Mouse (Mus musculus) neural tube, embryonic 10.5 days (tissue): ENCODE measurements around the gene Elmsan1.
"Not testable (repeated sequence)": the region's sequence is repeated elsewhere in the genome, so short reads cannot be mapped to it uniquely, and the experiment has no call there.

ENCODE experiments used
- DNase-seq: peaks from one replicate; pipeline ENCODE4 v3.0.0-alpha.2; 2017; ENCODE audit warnings: low spot score; ENCODE audit errors: extremely low spot score

The Elmsan1 gene

DNA sequence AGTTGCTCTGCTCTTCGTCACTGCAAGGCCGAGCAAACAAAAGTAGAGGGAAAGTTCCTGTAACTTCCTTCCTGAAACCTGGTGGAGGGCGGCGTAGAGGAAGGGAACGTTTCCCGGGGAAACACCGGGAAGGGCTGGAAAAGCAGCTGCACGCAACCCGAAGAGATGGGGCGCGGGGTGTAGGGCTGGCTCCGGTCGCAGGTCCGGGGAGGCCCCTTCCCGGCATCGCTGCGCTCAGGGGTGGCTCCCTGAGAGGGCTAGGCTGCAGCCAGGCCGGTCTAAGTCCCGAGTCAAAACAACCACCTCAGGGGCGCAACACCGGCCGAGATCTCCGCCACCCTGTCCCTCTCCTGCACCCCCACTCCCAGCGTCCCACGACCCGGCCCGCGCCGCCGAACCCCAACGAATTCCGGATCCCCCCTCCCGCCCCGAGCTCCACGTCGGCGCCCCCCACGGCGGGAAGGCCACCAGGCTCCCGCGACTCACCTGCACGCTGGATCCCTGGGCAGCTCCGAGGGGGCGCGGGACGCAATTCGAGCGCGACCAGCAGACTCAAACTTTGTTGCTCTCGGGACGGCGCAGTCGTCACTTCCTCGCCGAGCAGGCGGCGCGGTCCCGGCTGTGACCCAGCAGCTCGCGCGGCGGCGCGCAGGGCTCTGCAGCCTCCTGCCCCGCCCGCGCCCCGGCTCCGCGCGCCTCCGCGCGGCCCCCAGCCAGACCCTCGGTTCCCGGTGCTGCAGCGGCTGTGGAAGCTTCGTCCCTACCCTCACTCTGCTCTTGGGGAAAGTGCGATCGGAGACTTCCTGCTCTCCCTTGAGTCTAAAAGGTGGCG lies at the start of gene Elmsan1:
Elmsan1 (minus strand) TSS at position 593 of the 832 bp plus-strand sequence.
- peak; percentile 78 for DNase-seq

DNA sequence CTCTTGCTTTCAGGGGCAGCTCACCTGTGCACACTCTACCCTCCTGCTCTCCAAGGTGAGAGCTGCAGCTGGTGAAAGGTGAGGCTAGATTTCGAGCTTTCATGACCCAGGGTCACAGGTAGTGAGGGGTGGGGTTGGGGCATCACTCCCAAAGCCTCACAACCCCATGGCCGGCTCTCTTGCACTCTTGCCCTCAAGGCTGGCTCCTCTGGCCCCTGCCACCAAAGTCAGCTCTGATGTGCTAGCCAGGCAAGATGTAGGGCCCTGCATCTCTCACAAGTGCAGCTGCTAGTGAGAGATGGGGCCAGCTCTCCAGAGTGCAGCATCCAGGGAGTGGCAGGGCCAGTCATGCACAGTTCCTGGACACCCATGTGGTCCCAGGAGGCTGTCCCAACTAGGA lies 48.6 kb upstream of the Elmsan1 start:
- no peak for DNase-seq

DNA sequence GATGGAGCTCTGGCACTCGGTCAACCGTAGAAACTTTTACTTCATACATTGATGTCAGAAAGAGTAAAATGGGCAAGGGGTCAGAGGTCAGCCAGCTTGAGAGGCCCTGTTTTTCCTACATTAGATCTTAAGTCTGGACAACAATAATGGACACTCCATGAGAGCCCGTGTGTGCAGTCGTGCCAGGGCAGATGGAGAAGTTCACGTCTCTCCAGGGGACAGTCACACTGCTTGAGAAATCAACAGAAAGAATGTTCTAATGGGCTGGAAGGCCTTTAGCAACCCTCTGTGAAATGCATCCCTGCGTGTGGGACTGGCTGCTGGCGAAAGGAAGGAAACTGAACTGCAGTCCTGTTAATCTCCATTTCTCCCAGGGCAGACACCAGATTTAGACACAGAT lies 41.7 kb upstream of the Elmsan1 start:
- peak; percentile 25 for DNase-seq

DNA sequence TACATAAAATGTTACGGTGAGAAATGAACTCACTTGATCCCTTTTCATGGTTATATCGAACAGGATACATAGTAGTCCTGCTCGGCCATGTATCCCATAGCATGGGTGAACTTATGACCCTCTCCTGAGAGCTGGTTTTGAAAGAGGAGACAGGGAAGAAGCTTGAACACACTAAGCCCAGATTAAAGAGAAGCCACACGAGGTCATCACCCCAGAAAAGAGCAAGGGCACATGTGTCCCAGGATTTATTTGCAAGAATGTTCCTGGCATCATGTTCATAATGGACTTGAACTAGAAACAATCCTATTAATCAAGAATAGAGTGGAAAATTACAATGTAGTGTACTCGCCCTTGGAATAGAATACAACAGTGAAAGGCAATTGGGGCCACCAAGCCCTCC lies 36.2 kb upstream of the Elmsan1 start:
- DNase-seq, result no peak

DNA sequence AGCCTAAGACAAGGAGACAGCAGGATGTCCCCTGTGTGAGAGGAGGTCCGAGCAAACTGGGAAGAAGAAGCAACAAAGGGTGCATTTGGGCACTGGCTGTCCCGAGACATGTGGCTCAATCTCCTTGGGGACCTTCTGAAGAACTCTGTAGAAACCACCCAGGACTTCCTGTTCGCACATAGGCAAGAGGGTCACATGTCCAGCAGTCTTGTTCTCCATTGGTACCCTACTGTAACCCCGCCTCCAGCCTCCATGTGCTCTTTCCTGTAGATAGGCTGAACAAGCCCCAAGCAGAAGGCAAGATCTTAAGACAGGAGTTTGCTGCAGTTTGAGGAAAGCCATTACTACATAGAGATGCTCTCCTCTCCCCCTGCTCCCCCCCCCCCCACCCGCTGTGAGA lies 34.1 kb upstream of the Elmsan1 start:
- no peak for DNase-seq

DNA sequence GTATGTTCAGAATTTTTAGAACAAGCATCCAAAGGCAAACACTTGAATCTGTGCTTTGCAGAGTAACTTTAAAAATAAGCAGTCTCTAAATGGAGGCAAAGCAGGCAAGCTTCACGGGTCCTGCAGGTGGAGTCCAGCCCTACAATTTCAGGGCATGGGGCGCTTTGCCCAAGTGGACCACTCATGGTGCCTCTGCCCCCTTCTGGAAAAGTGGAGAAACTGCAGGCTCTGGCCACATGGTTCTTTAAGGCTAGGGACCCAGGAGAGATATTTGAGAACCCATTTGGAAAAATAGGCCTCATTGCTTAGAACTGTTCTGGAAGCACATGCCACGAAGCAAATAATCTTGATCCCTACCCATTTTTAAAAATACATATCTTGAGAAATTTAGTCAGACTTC lies 30.5 kb upstream of the Elmsan1 start:
- DNase-seq, result peak; percentile 62

DNA sequence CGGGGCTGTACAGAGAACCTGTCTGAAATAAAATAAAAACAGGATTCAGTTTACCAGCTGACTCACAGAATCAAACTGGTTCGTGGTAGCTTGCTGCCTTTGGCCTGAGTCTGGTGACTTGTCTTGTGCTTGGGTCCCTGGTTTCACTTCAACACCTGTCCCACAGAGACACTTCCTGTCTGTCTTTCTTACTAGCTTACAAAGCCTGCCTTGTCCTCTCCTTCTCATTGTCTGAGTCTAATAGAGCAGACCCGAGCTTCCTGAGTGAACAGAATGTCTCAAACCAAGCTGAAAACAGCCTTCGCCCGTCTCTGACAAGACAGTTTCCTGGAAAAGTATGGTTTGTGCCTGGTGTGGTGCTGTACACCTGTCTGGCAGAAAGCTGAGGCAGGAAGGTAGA lies 27.0 kb upstream of the Elmsan1 start:
- DNase-seq, result no peak

DNA sequence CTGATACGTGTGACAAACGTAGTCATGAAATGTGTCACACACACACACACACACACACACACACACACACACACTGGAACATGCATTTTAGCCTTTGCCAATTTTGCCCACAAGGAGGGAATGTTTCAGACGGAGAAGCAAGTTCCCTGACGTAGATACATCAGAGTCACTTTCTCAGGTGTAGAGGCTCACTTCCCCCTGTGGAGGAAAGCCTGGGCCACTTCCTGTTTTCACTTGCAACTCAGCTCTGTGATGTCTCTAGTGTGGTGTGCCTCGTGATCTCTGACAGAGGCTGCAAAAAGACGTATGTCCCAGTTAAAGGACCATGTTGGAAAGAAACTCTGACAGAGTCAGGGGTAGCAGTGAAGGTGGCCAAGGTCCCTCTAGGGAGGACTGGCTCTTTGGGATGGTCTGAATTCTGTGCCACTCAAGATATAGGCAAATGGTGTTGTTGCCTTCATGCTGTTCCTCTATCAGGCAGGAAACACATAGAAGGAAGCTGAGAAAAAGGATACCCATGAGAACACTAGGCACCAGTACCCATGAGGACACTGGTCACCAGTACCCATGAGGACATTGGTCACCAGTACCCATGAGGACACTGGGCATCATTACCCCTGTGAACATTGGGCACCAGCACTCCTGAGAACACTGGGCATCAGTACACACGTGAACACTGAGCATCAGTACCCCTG lies 24.5 kb upstream of the Elmsan1 start:
- DNase-seq, result no peak

DNA sequence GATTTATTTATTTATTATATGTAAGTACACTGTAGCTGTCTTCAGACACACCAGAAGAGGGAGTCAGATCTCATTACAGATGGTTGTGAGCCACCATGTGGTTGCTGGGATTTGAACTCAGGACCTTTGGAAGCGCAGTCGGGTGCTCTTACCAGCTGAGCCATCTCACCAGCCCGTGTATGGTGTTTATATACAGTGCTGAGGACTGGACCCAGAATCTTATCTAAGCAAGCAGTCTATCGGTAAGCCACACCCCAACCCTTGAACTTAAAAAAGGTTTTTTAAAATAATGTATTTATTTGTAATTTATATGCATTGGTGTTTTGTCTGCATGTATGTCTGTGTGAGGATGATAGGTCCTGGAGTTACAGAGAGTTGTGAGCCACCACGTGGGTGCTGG lies 18.4 kb upstream of the Elmsan1 start:
- DNase-seq, result not testable (repeated sequence)

DNA sequence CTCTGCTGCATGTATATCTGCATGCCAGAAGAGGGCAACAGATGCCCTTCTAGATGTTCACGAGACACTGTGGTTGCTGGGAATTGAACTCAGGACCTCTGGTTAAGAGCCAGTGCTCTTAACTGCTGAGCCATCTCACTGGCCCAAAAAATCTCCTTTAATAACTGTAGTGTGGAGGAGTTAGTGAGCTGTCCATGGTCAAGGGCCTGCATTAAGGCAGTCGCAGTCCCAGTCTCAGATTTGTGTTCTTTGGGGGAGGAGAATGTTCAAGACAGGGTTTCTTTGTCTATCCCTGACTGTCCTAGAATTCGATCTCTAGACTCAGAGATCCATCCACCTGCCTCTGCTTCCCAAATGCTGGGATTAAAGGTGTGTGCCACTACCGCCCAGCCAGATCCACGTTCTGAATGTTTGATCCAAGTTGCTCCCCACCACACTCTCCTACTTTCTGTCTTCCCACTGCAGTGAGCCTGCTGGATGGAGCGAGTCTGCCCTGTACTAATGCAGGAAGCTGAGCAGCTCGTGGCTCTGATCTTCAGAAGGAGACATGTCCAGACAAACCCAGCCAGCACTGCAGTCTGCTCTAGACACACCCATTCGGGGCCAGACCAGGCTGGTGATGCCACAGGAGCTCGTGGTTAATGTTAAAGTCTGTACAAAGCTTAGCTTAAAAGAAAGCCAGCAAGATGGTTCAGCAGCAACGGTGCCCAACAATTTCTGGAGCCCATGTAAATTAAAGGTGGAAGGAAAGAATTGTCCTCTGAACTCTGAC lies 17.5 kb upstream of the Elmsan1 start:
- DNase-seq, result no peak

DNA sequence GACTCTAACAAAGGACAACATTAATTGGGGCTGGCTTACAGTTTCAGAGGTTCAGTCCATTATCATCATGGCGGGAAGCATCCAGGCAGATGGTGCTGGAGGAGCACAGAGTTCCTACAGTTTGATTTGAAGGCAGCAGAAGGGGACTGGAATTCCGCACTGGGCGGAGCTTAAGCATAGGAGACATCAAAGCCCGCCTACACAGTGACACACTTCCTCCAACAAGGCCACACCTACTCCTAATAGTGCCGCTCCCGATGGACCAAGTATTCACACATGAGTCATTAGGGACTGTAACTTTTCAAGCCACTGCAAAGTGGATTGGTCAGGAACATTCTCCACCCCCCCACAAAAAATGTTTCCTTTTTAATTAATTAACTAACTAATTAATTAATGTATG lies 16.9 kb upstream of the Elmsan1 start:
- DNase-seq, result no peak

DNA sequence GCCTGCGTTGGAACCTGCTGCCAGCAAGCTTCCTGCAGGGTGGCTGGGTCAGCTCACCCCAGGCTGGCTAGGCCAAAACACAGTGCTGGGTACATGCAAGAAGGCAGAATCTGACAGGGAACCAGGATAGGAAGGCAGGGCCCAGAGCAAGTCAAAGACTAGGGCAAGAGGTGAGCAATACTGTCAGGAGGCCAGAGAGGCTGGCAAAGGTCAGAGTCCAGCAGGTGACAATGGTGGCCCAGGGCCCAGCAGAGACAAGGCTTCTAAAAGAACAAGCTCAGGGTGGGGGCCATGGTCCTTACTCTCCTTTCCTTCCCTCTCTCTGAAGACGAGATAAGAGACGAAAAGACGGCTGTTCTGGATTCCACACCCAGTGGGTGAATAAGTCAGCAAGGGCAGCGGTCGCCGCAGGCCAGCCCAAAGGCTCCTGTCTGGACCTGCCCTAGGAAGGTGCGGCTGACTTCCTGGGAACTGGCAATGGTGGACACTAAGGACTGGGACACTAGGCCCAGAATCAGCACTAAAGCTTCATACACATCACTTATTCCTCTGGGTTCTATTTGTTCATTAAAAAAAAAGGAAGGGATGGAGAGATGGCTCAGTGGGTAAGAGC lies 14.9 kb upstream of the Elmsan1 start:
- DNase-seq, result no peak

DNA sequence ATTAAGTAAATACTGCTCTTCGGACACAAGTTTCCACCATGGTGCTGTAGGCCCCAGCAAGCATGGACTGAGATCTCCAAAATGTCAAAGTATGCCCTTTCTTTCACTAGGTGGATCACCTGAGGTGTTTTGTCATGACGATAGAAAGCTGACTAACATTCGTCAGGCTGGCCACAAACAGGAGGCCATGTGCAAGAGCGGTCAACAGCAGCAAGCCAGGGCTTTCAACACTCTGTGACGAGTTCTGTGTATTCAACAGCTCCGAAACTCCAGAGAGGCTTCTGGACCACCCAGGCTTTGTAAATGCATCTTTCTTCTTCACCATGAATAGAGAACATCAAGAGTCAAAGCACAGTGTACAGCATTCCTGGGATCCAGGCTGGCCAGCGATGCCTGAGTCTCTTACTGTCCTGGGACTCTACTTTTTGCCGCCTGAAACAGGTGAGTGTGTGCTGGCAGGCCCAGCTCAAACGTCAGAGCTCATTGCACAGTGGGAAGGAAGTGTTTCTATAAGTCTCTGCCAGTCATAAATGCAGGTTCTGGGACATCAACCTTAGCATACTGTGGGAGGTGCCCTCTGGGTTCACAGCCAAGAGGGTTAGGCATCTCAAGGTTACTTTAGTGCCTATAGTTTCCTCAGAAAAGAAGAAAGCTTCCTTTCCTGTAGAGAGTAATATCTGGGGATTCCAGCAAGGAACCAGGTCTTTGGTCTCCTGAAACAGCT lies 7.6 kb upstream of the Elmsan1 start:
- no peak for DNase-seq

DNA sequence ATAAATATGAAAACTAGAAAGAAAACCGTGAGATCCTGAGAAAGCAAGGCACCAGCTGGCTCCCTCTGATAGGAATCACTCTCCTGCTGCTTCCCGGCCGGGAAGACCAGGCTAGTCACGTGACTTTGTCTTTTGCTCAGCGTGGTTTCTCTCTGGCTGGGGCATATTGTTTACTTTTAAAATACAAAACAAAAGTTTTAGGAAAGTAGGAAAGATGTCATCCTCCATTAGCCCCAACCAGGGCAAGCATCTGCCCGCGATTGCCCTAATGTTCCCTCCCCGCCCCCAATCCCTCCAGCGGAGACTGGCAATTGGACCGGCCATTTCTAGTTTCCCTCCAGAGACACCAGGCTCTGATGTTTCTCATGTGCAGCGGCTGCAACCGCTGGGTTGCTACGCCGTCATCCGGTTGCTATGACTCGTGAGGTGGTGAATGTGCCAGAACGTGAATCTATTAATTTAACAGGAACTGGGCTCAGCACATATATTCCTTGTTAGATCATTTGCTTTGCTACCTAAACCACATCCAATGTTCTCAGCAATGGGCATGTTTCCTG lies 3.8 kb upstream of the Elmsan1 start:
- DNase-seq, result peak; percentile 66

DNA sequence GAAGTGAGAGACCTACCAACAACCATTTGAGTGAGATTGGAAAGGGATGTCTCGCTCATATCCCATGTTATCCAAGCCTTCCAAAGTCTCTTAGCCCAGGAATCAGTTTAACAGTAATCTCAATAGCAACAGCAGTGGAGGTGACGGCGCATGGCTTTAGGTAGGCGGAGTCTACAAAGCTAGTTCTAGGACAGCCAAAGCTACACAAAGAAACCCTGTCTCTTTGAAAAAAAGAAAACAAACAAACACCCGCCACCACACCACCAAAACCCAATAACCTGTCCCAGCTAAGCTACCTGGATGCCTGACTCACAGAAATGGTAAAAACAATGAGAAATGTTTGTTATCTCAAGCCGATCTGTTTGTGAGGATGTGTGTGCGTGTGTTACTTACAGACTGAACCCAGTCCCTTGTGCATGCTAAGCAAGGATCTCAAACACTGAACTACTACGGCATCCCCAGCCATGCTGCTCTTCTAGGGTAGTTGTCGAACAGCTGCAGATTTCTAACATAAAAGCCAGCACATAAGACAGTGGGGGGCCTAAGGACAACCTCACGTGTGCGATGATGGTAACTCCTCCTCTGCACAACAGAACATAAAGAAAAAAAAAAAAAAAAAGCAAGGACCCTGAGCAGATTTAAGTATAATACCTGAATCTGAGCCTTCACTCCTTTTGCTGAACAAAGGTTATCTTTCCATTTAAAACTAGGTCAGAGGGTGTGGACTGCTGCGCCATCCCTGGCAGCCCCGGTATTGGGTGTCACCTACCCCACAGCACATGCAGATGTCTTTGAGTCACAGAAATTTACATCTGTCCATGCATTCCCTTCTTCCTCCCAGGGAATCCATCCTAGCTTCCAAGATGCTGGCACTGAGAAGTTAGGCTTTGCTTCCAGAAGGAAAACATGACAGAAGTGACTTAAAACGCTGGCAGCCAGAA lies 2.5 kb upstream of the Elmsan1 start:
- DNase-seq, result no peak

DNA sequence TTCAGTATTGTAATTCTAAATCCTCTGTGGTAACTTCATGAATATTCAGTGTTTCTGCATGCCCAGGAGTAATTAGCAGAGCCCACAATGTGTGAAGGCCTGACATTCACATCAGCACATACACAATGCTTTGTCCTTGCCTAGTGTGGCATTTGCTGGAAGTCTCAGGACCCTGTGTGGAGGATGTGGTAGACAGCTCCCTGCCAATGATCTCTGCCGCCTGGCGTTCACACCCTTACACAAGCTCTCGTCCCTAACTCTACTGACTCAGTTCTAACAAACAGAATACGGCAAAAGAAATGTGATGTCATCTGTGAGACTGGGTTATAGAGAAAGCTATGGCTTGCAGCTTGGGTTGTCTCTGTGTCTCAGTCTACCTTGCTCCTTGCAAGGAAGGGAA lies 1.8 kb upstream of the Elmsan1 start:
- DNase-seq, result no peak

DNA sequence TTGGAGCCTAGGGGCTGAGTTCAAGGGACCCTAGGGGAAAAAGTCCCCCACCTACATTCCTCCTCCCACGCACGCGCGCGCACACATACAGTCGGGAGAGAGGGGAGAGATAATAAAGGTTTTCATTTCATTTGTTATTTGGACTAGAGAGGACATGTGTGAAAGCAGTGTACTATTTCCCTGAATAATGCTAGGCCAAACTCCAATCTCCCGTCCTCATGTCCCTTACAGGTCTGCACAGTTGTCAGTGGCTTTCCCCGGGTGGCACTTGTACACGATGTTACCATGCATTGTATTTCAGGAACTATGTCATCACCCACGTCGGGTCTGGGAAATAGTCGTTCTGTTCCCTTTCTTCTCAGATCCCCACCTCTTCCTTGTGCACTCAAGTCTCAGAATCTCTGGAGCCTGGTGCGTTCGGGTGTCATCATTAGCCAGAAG lies 460 bp upstream of the Elmsan1 start:
- DNase-seq, result no peak

DNA sequence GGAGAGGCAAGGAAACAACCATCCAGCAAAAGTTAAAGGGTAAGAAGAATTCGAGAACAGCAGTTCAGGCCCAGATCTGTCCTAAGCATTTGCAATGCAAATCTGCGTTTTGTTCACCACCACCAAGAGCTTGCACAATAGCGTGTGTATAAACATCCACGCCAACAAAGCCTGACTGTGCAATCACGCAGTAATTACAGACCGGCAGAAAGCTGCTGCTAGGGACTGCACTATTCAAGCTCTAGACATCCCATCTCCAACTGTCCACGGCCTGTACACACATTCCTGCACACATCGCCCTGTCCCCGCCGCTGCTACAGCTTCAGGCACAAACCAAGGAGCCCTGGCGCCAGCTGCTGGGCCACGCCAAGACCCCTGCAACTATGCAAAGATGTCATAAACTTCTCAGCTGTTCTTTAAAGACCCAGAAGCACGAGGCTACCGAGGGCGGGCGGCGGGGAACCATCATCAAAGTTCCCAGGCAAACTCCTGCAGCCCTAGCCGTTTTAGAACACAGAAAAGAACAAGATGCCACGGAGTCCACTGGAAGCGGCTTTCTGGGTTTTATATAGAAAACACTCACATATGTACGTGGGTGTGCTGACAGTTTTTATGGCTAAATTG lies 1.1 kb downstream of the Elmsan1 start:
- peak; percentile 62 for DNase-seq

DNA sequence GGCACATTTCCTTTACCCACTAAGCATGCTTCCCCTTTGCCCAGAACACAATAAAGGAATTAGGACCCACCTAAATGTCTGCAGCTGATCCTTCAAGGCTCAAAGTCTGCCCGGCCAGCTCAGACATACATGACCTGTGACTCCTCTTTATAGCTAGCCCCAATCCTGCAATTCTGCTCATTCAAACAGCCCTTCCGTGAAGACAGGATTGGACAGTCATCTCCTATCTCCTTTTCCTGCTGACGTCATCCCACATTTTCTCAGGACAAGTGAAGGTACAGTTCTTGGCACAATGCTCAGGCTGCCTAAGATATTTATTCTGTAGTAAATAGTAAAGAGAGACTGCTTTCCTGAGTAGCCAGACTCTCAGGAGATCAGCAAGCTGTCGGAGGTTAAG lies 1.6 kb downstream of the Elmsan1 start:
- no peak for DNase-seq
